Mouse (Mus musculus) right cerebral cortex, postnatal 4 days (tissue): Measurements from ENCODE around the gene Exoc2.

Source experiments
- DNase-seq: peaks from one replicate; pipeline ENCODE4 v3.0.0-alpha.2; 2022

Gene Exoc2

GRCm38 (mm10) chr13:30809240-30809639, 164.7 kb downstream of the Exoc2 start:
- DNase-seq = no peak

GRCm38 (mm10) chr13:30802336-30802955, 171.4 kb downstream of the Exoc2 start:
- DNase-seq = no peak

GRCm38 (mm10) chr13:30801886-30802285, 172.0 kb downstream of the Exoc2 start:
- DNase-seq = no peak

GRCm38 (mm10) chr13:30795960-30796359, 177.9 kb downstream of the Exoc2 start:
- DNase-seq = no peak

- DNase-seq = no peak
Observed at GRCm38 (mm10) chr13:30793616-30794015, 180.3 kb downstream of the Exoc2 start.

- no peak for DNase-seq
Observed at GRCm38 (mm10) chr13:30793196-30793595, 180.7 kb downstream of the Exoc2 start.

GRCm38 (mm10) chr13:30792741-30793140, 181.2 kb downstream of the Exoc2 start:
- no peak for DNase-seq

- no peak for DNase-seq
Observed at GRCm38 (mm10) chr13:30792308-30792707, 181.6 kb downstream of the Exoc2 start.

GRCm38 (mm10) chr13:30790016-30790415, 183.9 kb downstream of the Exoc2 start:
- no peak for DNase-seq

- DNase-seq = no peak
Observed at GRCm38 (mm10) chr13:30788421-30788820, 185.5 kb downstream of the Exoc2 start.

GRCm38 (mm10) chr13:30787960-30788359, 185.9 kb downstream of the Exoc2 start:
- DNase-seq = no peak

- DNase-seq = no peak
Observed at GRCm38 (mm10) chr13:30787556-30787955, 186.3 kb downstream of the Exoc2 start.

- no peak for DNase-seq
Observed at GRCm38 (mm10) chr13:30787036-30787320, 186.9 kb downstream of the Exoc2 start.

- no peak for DNase-seq
Observed at GRCm38 (mm10) chr13:30786235-30787035, 187.5 kb downstream of the Exoc2 start.

GRCm38 (mm10) chr13:30785423-30786040, 188.4 kb downstream of the Exoc2 start:
- no peak for DNase-seq

GRCm38 (mm10) chr13:30782419-30782818, 191.5 kb downstream of the Exoc2 start:
- no peak for DNase-seq

GRCm38 (mm10) chr13:30781905-30782304, 192.0 kb downstream of the Exoc2 start:
- DNase-seq = no peak

- DNase-seq = no peak
Observed at GRCm38 (mm10) chr13:30777678-30778179, 196.2 kb downstream of the Exoc2 start.

- DNase-seq = no peak
Observed at GRCm38 (mm10) chr13:30776021-30776420, 197.9 kb downstream of the Exoc2 start.

- DNase-seq = no peak
Observed at GRCm38 (mm10) chr13:30767477-30768127, 206.3 kb downstream of the Exoc2 start.

- no peak for DNase-seq
Observed at GRCm38 (mm10) chr13:30766636-30767476, 207.0 kb downstream of the Exoc2 start.

GRCm38 (mm10) chr13:30765906-30766305, 208.0 kb downstream of the Exoc2 start:
- DNase-seq = no peak
